Mouse (Mus musculus) lung, postnatal 0 days (tissue): Measurements from ENCODE around the gene Lef1. TPM values are rescaled to one million over a fixed set of nuclear protein-coding genes. Genes with fewer than 3 reads are reported as not detected.

Source experiments
- ATAC-seq: fragments of 200-750 bp; cut with Nextera tagmentation; 2 replicates; pipeline ENCODE4 v1.8.0; 2017; ENCODE audit warnings: moderate library complexity
- DNase-seq: peaks from one replicate; pipeline ENCODE4 v3.0.0-alpha.2; 2016; ENCODE audit warnings: low spot score
- H3K27ac ChIP-seq: fragments of 300-500 bp; sonication (generic); 2 replicates; pipeline ENCODE4 v1.5.1; 2014; ENCODE audit warnings: antibody characterized with exemption, mild to moderate bottlenecking, low read length, mixed read lengths
- H3K27me3 ChIP-seq: fragments of 300-500 bp; sonication (generic); replicated peaks from 2 replicates; pipeline ENCODE4 v1.6.1; 2014; ENCODE audit warnings: low read length, mixed read lengths; ENCODE audit not compliant: insufficient read depth
- H3K36me3 ChIP-seq: fragments of 300-500 bp; sonication (generic); 2 replicates; pipeline ENCODE4 v1.6.1; 2014; ENCODE audit warnings: low read length, mixed read lengths; ENCODE audit not compliant: insufficient read depth
- H3K4me1 ChIP-seq: fragments of 300-500 bp; sonication (generic); 2 replicates; pipeline ENCODE4 v1.6.1; 2014; ENCODE audit warnings: antibody characterized with exemption, low read depth, low read length, mixed read lengths; ENCODE audit not compliant: insufficient read depth
- H3K4me2 ChIP-seq: fragments of 300-500 bp; sonication (generic); replicated peaks from 2 replicates; pipeline ENCODE4 v1.6.1; 2014; ENCODE audit warnings: low read depth, mild to moderate bottlenecking, low read length, moderate library complexity, mixed read lengths
- H3K4me3 ChIP-seq: fragments of 300-500 bp; sonication (generic); 2 replicates; pipeline ENCODE4 v1.5.1; 2014; ENCODE audit warnings: low read depth, low read length
- H3K9ac ChIP-seq: fragments of 300-500 bp; sonication (generic); replicated peaks from 2 replicates; pipeline ENCODE4 v1.6.1; 2014; ENCODE audit warnings: low read depth, mild to moderate bottlenecking
- H3K9me3 ChIP-seq: fragments of 300-500 bp; sonication (generic); 2 replicates; pipeline ENCODE4 v1.6.1; 2016; ENCODE audit warnings: low read length, mixed read lengths
- CTCF ChIP-seq: IDR thresholded peaks from 2 replicates; pipeline ENCODE4 v1.5.1; 2016; ENCODE audit warnings: antibody characterized with exemption, mild to moderate bottlenecking
- EP300 ChIP-seq: IDR thresholded peaks from 2 replicates; pipeline ENCODE4 v1.6.1; 2016; ENCODE audit warnings: antibody characterized with exemption, mild to moderate bottlenecking, control low read depth
- WGBS: fragments of 180-500 bp; shearing (Covaris S2); extraction: QIAGEN DNeasy Blood & Tissue Kit; methylation state at CpG from one replicate; pipeline ENCODE4 v1.1.7; 2014; 5-methylcytosine and 5-hydroxymethylcytosine counted together
- polyA plus RNA-seq: library from polyadenylated mRNA; unstranded; fragments of >200 nt; fragmentation: Nextera tagmentation; extraction: Ambion mirVana; gene quantifications from 2 replicates; pipeline ENCODE4 v1.2.1, GENCODE M21; 2015

Gene Lef1
- polyA plus RNA-seq, 1 experiment from 2014 or later: 6.2 TPM

DNA sequence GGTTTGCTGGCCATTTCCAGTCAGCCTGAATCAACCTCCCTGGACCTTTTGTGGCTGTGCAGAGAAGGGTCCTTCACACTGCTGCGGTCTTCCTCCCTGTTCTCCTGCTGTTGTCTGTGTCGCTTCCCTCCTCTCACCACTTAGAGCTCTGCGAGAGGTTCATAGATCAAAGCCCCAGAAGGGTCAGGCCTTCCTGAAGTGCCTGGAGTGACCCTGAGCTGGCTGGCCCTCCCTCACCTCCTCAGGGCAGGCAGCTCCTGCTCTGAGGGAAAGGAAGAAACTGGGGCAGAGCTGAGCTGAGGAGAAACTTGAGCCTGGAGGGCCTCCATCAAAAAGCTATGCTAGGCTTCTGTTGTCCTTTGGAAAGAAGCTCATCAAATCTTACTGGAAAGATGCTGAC is 45.4 kb downstream of the Lef1 start:
- 39% methylated on average over 3 of the region's 3 CpGs for WGBS
- H3K4me3 ChIP-seq: no peak overlapping the region
- H3K4me1 ChIP-seq: 0 out of 2 replicates have a peak, but pooled peaks cover 3% of the 10 kb centered on the region
- H3K27ac ChIP-seq: no peak overlapping the region
- H3K4me2 ChIP-seq: no peak overlapping the region
- no peaks in the 10 kb centered on the region for H3K27me3 ChIP-seq
- TF ChIP-seq EP300 (no peak), CTCF (no peak)
- no peak overlapping the region for H3K9ac ChIP-seq
- no peaks in the 10 kb centered on the region for H3K9me3 ChIP-seq
- no peaks in the 10 kb centered on the region for H3K36me3 ChIP-seq
- DNase-seq (no peak), ATAC-seq (no peak)

DNA sequence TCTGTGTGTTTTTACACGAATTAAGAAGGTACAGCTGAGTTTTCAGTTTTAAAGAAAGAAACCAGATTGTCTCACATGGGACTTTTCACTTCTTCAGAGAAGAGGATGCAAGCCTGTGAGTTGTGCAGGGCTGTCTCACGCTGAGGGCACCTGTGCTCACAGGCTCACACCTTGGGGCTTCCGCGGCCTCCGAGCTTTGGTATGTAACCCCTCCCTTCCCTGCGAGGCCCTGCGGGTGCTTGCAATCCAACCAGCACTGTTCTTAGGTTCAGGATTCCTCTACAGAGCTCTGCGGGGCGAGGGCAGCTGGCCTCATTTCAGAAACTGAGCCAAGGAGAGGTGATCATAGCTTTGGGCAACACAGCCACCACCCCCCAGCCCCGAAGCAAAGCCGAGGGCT is 46.1 kb downstream of the Lef1 start:
- Histone ChIP-seq H3K36me3 (no peaks in the 10 kb centered on the region), H3K4me3 (no peak overlapping the region), H3K4me2 (no peak overlapping the region), H3K27me3 (no peaks in the 10 kb centered on the region), H3K9ac (no peak overlapping the region), H3K27ac (no peak overlapping the region), H3K4me1 (0 out of 2 replicates have a peak, but pooled peaks cover 3% of the 10 kb centered on the region), H3K9me3 (no peaks in the 10 kb centered on the region)
- DNase-seq (no peak), ATAC-seq (0 out of 2 replicates have a peak, but pooled peaks have one; percentile 38)
- TF ChIP-seq CTCF: no peak
- no peak for TF ChIP-seq EP300
- 44% methylated on average over 11 of the region's 11 CpGs for WGBS

DNA sequence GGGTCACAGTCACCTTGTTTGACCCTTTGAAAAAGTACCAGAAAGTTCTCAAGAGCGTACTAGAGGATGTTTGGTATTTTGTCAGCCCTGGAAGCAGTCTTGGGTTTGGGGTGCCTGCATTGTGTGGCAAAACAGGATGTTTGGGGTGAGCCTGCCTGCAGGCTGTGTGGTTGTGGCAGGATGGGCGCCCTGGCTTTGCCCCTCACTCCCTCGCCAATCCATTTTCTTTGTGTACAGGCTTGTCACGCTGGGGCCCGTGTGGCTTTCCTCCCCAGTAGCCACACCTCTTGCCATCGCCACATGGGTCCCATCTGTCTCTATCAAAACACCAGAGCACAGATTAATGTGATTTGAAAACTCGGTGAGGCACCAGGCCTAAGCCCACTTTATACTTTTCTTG is 47.2 kb downstream of the Lef1 start:
- no peaks in the 10 kb centered on the region for H3K36me3 ChIP-seq
- H3K9me3 ChIP-seq: no peaks in the 10 kb centered on the region
- no peak overlapping the region for H3K4me2 ChIP-seq
- ATAC-seq (no peak), DNase-seq (no peak)
- no peaks in the 10 kb centered on the region for H3K27me3 ChIP-seq
- TF ChIP-seq CTCF (no peak), EP300 (no peak)
- no peak overlapping the region for H3K4me3 ChIP-seq
- 0 out of 2 replicates have a peak, but pooled peaks cover 3% of the 10 kb centered on the region for H3K4me1 ChIP-seq
- no peak overlapping the region for H3K9ac ChIP-seq
- H3K27ac ChIP-seq: no peak overlapping the region
- whole genome bisulfite sequencing: 61% methylated on average over 7 of the region's 7 CpGs

DNA sequence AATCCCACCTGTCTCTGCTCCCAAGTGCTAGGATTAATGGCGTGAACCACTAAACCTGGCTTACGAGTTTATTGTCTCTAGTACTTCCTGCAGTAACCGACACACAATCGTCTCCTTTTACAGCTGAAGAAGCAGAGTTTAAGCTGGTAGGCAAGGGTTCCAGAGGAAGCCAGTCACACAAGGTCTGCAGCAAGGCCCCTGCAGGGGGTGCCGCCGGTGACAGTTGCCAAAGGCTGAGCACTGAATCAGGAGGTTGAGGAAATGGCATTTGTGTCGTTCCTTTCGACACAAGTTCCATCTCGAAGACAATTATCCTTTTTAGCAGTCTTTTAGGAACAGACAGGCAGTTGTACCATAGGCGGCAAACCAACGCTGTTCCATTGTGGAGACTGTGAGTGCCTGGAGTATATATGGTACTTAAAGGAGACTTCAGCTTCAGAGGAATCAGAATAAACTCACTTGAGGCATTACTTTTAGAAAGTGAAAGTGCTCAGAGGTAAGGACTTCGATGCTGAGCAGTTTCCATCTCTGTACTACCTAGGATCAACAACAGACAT is 49.0 kb downstream of the Lef1 start:
- H3K27me3 ChIP-seq: no peaks in the 10 kb centered on the region
- no peak for ATAC-seq
- H3K4me3 ChIP-seq: no peak overlapping the region
- 62% methylated on average over 12 of the region's 12 CpGs for WGBS
- no peak overlapping the region for H3K4me2 ChIP-seq
- no peak overlapping the region for H3K9ac ChIP-seq
- no peaks in the 10 kb centered on the region for H3K36me3 ChIP-seq
- DNase-seq: no peak
- TF ChIP-seq EP300 (no peak), CTCF (no peak)
- H3K27ac ChIP-seq: no peak overlapping the region
- H3K9me3 ChIP-seq: no peaks in the 10 kb centered on the region
- H3K4me1 ChIP-seq: 0 out of 2 replicates have a peak, but pooled peaks cover 3% of the 10 kb centered on the region

DNA sequence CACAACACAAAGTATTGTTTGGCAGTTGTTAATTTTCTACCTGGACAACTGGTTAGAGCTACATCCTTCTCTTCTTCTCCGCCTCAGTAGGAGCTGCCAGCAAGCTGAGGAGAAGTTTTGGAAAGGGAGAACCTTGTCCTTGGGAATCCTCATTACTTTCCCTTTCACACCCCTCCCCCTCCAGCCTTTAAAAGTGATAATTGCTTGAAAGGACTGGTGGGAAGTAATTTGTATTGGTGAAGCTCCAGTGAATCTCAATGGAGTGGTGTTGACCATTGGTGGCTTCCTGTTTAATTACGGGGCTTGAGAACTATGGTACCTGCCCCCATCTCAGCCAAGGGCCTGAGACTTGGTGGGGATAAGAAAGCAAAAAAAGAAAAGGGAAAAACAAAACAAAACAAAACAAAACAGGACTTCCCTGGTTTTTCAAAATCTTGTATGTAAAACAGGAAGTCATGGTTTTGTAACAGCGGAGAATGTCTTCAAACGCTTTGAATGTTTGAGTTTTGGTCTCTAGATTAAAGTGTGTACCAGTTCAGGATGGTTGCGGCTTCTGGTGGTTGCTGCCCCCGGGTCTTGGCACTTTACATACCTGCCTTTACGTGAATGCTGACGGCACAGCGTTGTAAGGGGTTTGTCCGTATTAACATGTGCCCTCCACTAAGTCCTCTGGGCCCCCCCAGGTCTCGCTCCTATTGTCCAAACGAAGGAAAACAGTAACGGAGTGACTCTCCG is 49.8 kb downstream of the Lef1 start:
- H3K27ac ChIP-seq: no peak overlapping the region
- no peak overlapping the region for H3K9ac ChIP-seq
- H3K4me3 ChIP-seq: no peak overlapping the region
- no peak overlapping the region for H3K4me2 ChIP-seq
- no peaks in the 10 kb centered on the region for H3K9me3 ChIP-seq
- no peaks in the 10 kb centered on the region for H3K36me3 ChIP-seq
- TF ChIP-seq CTCF (no peak), EP300 (no peak)
- DNase-seq: no peak
- no peaks in the 10 kb centered on the region for H3K27me3 ChIP-seq
- 78% methylated on average over 14 of the region's 14 CpGs for WGBS
- 0 out of 2 replicates have a peak, but pooled peaks cover 3% of the 10 kb centered on the region for H3K4me1 ChIP-seq
- ATAC-seq: no peak

DNA sequence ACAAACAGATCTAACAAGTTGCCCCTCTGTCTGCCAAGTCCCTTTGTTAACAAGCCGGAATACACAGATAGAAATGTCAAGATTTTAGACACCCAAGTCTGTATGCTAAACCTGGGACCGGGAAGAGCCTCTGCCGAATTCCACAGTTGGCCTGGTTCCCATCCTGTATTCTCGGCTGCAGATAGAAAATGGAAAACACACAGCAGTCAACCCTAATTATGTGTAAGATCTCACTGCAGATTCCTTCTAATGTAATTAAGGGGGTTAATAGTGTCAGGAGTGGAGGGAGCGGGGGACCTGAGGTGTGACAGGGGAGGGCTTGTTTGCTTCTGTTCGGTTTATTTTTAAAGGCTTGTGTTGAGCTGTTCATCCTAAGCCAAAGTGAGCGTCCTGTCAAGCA is 50.6 kb downstream of the Lef1 start:
- H3K4me1 ChIP-seq: 0 out of 2 replicates have a peak, but pooled peaks cover 3% of the 10 kb centered on the region
- WGBS: 49% methylated on average over 7 of the region's 7 CpGs
- H3K4me3 ChIP-seq: no peak overlapping the region
- DNase-seq: no peak
- ATAC-seq: no peak
- TF ChIP-seq EP300 (no peak), CTCF (no peak)
- no peak overlapping the region for H3K4me2 ChIP-seq
- no peaks in the 10 kb centered on the region for H3K9me3 ChIP-seq
- H3K27me3 ChIP-seq: no peaks in the 10 kb centered on the region
- no peak overlapping the region for H3K27ac ChIP-seq
- no peak overlapping the region for H3K9ac ChIP-seq
- no peaks in the 10 kb centered on the region for H3K36me3 ChIP-seq
